Mouse (Mus musculus) spleen, adult 2 months (tissue): ENCODE data around the gene Dnal4.

Experiments used
- CTCF ChIP-seq: fragments of 200-500 bp; IDR thresholded peaks from 2 replicates; pipeline ENCODE4 v1.5.1; 2011; ENCODE audit warnings: mild to moderate bottlenecking, inconsistent platforms; ENCODE audit not compliant: insufficient read depth, insufficient read length, insufficient replicate concordance; ENCODE audit errors: extremely low read depth
- POLR2A ChIP-seq: fragments of 200-500 bp; IDR thresholded peaks from 2 replicates; pipeline ENCODE4 v1.6.1; 2011; ENCODE audit warnings: low read depth, low read length, inconsistent platforms

GRCm38 (mm10) chr15:79785056-79785455, 7.4 kb upstream of the Dnal4 start:
- TF ChIP-seq CTCF (no peak), POLR2A (no peak)
